Mouse (Mus musculus) stomach, postnatal 0 days (tissue): Measurements from ENCODE around the gene Xxylt1.

Experiments used
- CTCF ChIP-seq: IDR thresholded peaks from 2 replicates; pipeline ENCODE4 v1.5.1; 2016; ENCODE audit warnings: antibody characterized with exemption, low read depth, mild to moderate bottlenecking, moderate library complexity
- EP300 ChIP-seq: optimal IDR thresholded peaks from 2 replicates; pipeline ENCODE3; 2016; ENCODE audit warnings: antibody characterized with exemption

- TF ChIP-seq CTCF (no peak), EP300 (no peak)
These were observed 57.4 kb downstream of the Xxylt1 start for GRCm38 (mm10) chr16:31023803-31024202.
